Mouse (Mus musculus): Measurements from ENCODE around the gene Sf3b1. TPM values are rescaled to one million over a fixed set of nuclear protein-coding genes. Genes with fewer than 3 reads are reported as not detected.
"Not testable (repeated sequence)": the region's sequence is repeated elsewhere in the genome, so short reads cannot be mapped to it uniquely, and the experiment has no call there.

The Sf3b1 gene
- polyA plus RNA-seq (2015; fragmentation: Nextera tagmentation; extraction: Ambion mirVana), result 270 and 288 TPM in 2 replicates

DNA sequence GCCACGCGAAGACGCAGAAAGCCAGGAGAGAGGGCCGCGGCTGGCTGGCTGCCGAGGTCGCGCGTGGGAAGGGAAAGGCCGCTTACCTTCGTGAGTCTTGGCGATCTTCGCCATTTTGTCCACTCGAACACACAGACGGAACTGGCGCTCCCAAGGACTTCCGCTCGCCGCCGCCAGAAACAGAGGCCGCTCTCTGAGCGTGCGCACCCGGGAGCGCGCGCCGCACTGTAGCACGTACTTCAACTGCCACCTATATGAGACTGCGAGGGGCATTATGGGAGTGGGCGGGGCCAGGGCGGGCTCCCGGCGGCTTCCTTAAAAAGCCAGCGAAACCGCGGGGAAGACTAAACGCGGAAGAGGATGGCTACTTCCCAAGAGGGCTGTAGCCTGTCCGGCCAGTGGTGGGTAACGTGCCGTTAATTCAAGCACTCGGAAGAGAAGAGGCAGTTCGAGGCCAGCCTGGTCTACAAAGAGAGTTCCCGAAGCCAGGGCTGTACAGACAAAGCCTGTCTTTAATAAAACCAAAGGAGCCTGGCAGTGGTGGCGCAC, at the start of gene Sf3b1:
TSS of gene Sf3b1 (minus strand) at position 229 of the 549 bp plus-strand sequence.
- peak; percentile 99 for ATAC-seq (ENCODE audit: insufficient number of reproducible peaks, low FRiP score, low TSS enrichment, low read depth)
- no peaks in the 10 kb centered on the region for H3K9me3 ChIP-seq (replicated peaks)
- 0 out of 2 replicates have a peak, but pooled peaks cover 5% of the 10 kb centered on the region for H3K4me1 ChIP-seq
- 1% methylated on average over 46 of the region's 46 CpGs for WGBS
- H3K9ac ChIP-seq, result peak within 1 kb of the TSS; percentile 98
- H3K27ac ChIP-seq (replicated peaks), result peak within 1 kb of the TSS; percentile 96
- peak within 1 kb of the TSS; percentile 79 for H3K4me3 ChIP-seq (replicated peaks)
- no peaks in the 10 kb centered on the region for H3K36me3 ChIP-seq
- peak within 1 kb of the TSS; percentile 58 for H3K4me2 ChIP-seq (replicated peaks)
- no peaks in the 10 kb centered on the region for H3K27me3 ChIP-seq

DNA sequence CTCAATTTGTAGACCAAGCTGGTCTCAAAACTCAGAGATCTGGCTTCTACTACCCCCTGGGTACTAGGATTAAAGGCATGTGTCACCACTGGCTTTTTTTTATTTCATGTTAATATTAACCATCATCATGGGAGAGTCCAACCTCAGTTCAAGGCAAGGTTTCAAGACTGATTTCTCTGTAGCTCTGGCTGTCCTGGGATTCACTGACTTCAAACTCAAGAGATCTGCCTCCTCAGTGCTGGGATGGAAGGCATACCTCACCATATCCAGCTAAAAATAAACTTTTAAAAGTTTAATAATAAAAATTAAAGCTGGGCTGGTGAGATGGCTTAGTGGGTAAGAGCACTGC, 49.1 kb upstream of the Sf3b1 start:
- H3K4me3 ChIP-seq (replicated peaks), result no peak overlapping the region
- peaks cover 40% of the 10 kb centered on the region for H3K36me3 ChIP-seq
- no peaks in the 10 kb centered on the region for H3K4me1 ChIP-seq

DNA sequence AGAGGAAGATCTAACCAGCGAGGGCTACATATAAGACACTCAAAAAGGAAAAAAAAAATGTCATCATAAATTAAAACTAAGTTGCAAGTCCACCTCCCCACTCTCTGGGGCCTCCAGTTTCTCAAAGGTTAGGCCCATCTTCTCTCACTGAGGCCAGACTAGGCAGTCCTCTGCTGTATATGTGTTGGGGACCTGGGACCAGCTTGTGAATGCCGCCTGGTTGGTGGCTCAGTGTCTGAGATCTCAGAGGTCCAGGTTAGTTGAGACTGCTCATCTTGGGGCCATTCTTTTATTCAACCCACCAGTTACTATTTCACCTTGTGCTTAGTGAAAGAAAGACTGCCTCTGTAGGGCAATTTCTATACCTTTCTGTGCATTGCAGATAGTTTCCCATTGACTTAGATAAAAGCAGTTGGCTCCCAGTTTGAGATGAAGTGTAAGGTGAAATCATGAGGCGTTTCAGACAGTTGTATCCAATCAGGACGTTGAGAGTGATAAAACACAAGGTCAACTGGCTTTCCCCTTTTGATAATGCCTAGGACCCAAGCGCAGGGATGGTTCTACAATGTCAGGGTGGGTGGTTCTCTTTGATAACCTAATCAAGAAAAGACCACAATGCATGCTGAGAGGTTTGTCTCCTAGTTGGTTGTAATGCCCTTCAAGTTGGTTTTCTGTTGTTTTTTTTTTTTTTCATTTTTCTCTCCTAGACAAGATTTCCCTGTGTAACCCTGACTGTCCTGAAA, 48.5 kb upstream of the Sf3b1 start:
- Histone ChIP-seq H3K4me3 (replicated peaks) (no peak overlapping the region), H3K4me1 (no peaks in the 10 kb centered on the region), H3K9ac (no peak overlapping the region), H3K27me3 (no peaks in the 10 kb centered on the region), H3K9me3 (replicated peaks) (no peaks in the 10 kb centered on the region), H3K4me2 (replicated peaks) (no peak overlapping the region), H3K27ac (replicated peaks) (no peak overlapping the region), H3K36me3 (peaks cover 34% of the 10 kb centered on the region)
- 67% methylated on average over 5 of the region's 5 CpGs for WGBS
- no peak for ATAC-seq (ENCODE audit: insufficient number of reproducible peaks, low FRiP score, low TSS enrichment, low read depth)

More for the DNA sequence above, 49.1 kb upstream of the Sf3b1 start:
- Histone ChIP-seq H3K27ac (replicated peaks) (no peak overlapping the region), H3K9ac (no peak overlapping the region), H3K9me3 (replicated peaks) (no peaks in the 10 kb centered on the region), H3K27me3 (no peaks in the 10 kb centered on the region), H3K4me2 (replicated peaks) (no peak overlapping the region)
- ATAC-seq (ENCODE audit: insufficient number of reproducible peaks, low FRiP score, low TSS enrichment, low read depth), result no peak

GRCm38 (mm10) chr1:55074757-55075156, 47.5 kb upstream of the Sf3b1 start:
- no peak overlapping the region for H3K4me2 ChIP-seq (replicated peaks)
- peaks cover 24% of the 10 kb centered on the region for H3K36me3 ChIP-seq
- H3K27me3 ChIP-seq, result no peaks in the 10 kb centered on the region
- no peak overlapping the region for H3K27ac ChIP-seq (replicated peaks)
- no peaks in the 10 kb centered on the region for H3K9me3 ChIP-seq (replicated peaks)
- no peak for ATAC-seq (ENCODE audit: insufficient number of reproducible peaks, low FRiP score, low TSS enrichment, low read depth)
- 48% methylated on average over 2 of the region's 2 CpGs for WGBS
- no peaks in the 10 kb centered on the region for H3K4me1 ChIP-seq
- H3K9ac ChIP-seq, result no peak overlapping the region
- H3K4me3 ChIP-seq (replicated peaks), result no peak overlapping the region

DNA sequence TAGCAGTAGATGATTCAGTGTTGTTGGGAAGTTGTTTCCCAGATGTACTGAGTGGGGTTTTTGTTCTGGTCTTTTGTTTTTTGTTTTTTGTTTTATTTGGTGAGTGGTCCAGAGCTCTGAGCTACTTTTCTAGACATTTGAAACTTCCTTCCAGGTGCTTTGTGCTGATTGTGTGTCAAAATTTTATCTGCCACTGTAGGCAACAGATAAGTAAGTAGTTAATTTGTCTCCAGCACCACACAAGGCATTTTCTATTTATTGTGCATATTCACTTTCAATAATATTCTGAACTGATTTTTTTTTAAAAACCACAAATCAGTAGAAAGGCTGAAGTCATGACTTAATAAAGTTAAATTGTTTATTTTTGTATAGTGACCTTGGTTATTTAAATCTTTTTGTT, 45.0 kb upstream of the Sf3b1 start:
- not testable (repeated sequence) for H3K4me1 ChIP-seq; H3K9me3 ChIP-seq (replicated peaks); H3K27me3 ChIP-seq; ATAC-seq (ENCODE audit: insufficient number of reproducible peaks, low FRiP score, low TSS enrichment, low read depth); H3K27ac ChIP-seq (replicated peaks); H3K9ac ChIP-seq; H3K4me3 ChIP-seq (replicated peaks); H3K4me2 ChIP-seq (replicated peaks)
- peaks cover 15% of the 10 kb centered on the region; the same call in 1 of the 2 replicates for H3K36me3 ChIP-seq

DNA sequence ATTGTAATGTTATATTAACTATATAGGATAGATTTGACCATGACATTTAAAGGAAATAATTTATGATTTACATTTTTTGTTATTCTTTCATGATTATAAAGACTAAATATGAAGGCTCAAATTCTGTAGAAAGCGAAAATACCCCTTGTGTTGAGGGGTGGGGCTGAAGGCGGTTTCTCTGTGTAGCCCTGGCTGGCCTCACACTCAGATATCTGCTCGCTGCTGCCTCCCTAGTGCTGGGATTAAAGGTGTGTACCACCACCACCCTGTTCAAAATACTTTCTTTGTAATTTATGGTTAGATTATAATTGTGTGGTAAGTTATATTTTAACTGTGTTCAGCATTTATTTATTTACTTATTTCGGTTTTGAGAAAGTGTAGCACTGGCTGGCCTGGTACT, 34.5 kb upstream of the Sf3b1 start:
- Histone ChIP-seq H3K27ac (replicated peaks) (no peak overlapping the region), H3K9me3 (replicated peaks) (no peaks in the 10 kb centered on the region), H3K36me3 (peaks cover 26% of the 10 kb centered on the region; the same call in 1 of the 2 replicates), H3K4me3 (replicated peaks) (no peak overlapping the region), H3K4me1 (no peaks in the 10 kb centered on the region), H3K27me3 (no peaks in the 10 kb centered on the region), H3K4me2 (replicated peaks) (no peak overlapping the region), H3K9ac (no peak overlapping the region)
- no peak for ATAC-seq (ENCODE audit: insufficient number of reproducible peaks, low FRiP score, low TSS enrichment, low read depth)
- 88% methylated on average over 4 of the region's 4 CpGs for WGBS

DNA sequence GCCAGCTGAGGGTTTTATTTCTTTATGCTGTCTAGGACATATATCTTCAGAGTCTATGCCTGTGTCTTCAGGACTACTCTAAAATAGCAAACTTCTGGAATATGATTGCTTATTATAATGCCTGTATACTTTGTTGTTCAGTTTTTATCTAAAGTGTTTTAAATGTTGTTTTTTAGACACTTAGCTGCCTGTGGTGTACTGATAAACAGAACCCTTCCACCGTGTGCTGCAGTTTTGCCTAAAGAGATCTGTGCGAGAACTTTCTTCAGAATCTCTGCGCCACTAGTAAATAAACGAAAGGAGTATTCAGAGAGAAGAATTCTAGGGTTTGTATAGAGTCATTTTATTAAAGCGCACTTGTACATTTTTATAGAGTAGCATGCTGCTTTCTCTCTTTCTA, 33.8 kb upstream of the Sf3b1 start:
- WGBS, result 93% methylated on average over 5 of the region's 5 CpGs
- Histone ChIP-seq H3K4me3 (replicated peaks) (no peak overlapping the region), H3K4me2 (replicated peaks) (no peak overlapping the region), H3K27ac (replicated peaks) (no peak overlapping the region), H3K9ac (no peak overlapping the region), H3K36me3 (peaks cover 19% of the 10 kb centered on the region; the same call in 1 of the 2 replicates), H3K9me3 (replicated peaks) (no peaks in the 10 kb centered on the region), H3K27me3 (no peaks in the 10 kb centered on the region), H3K4me1 (no peaks in the 10 kb centered on the region)
- ATAC-seq (ENCODE audit: insufficient number of reproducible peaks, low FRiP score, low TSS enrichment, low read depth), result no peak

DNA sequence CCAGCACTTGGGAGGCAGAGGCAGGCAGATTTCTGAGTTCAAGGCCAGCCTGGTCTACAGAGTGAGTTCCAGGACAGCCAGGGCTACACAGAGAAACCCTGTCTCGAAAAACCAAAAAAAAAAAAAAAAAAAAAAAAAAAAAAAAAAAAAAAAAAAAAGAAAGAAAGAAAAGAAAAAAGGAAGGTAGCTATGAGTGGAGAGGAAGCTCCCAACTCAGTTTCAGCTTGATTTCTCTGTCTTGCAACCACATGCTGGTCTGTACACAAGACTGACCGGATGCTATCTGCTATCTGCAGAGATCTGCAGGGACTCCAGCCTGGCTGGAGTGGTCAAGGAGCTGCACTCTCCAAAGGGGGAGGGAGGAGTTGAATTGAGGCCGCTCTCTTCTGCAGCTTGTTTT, 31.1 kb upstream of the Sf3b1 start:
- H3K9ac ChIP-seq; H3K4me3 ChIP-seq (replicated peaks); ATAC-seq (ENCODE audit: insufficient number of reproducible peaks, low FRiP score, low TSS enrichment, low read depth); H3K36me3 ChIP-seq; H3K4me1 ChIP-seq; H3K27me3 ChIP-seq; H3K4me2 ChIP-seq (replicated peaks); H3K27ac ChIP-seq (replicated peaks); H3K9me3 ChIP-seq (replicated peaks): not testable (repeated sequence)
- 85% methylated on average over 3 of the region's 3 CpGs for WGBS

DNA sequence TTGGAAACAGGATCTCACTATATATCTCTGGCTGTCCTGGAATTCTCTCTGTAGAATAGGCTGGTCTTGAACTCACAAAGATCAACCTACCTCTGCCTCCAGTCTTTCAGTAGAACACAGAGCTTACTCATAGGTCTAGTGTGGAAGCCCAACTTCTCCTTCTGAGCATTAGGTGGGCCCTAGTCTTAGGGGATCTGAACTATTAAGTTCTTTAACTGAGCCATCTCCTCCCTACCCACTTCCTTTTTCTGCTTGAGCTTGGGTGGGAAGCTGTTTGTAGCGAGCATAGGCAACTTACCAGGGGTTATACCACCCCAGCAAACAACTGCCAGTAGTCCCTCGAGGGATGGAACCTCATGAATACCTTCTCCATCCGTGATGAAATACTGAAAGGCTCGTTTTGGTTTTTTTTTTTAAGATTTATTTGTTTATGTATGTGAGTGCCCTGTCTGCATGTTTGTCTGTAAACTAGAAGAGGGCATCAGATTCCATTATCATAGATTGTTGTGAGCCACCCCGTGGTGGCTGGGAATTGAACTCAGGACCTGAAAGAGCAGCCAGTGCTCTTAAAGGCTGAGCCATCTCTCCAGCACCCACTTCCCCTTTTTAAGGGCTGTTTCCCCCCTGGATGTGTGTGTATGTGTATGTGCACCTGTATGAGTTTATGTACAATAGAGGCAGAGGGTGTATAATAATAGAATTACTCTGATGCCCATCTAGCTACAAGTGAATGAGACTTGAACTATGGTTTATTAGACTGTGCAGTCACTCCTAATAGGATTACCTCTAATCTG, 28.2 kb upstream of the Sf3b1 start:
- ATAC-seq (ENCODE audit: insufficient number of reproducible peaks, low FRiP score, low TSS enrichment, low read depth), result no peak
- peaks cover 9% of the 10 kb centered on the region; the same call in 1 of the 2 replicates for H3K4me1 ChIP-seq
- H3K4me3 ChIP-seq (replicated peaks), result no peak overlapping the region
- H3K4me2 ChIP-seq (replicated peaks), result no peak overlapping the region
- H3K9ac ChIP-seq, result no peak overlapping the region
- 0 out of 2 replicates have a peak, but pooled peaks cover 2% of the 10 kb centered on the region for H3K36me3 ChIP-seq
- WGBS, result 84% methylated on average over 5 of the region's 5 CpGs
- H3K9me3 ChIP-seq (replicated peaks), result no peaks in the 10 kb centered on the region
- H3K27me3 ChIP-seq, result no peaks in the 10 kb centered on the region
- H3K27ac ChIP-seq (replicated peaks), result no peak overlapping the region

GRCm38 (mm10) chr1:55053596-55053995, 26.3 kb upstream of the Sf3b1 start:
- Histone ChIP-seq H3K4me2 (replicated peaks) (peak overlapping the region; percentile 56), H3K4me1 (peaks cover 9% of the 10 kb centered on the region; the same call in 1 of the 2 replicates), H3K27me3 (no peaks in the 10 kb centered on the region), H3K27ac (replicated peaks) (no peak overlapping the region), H3K9me3 (replicated peaks) (no peaks in the 10 kb centered on the region), H3K9ac (no peak overlapping the region), H3K36me3 (0 out of 2 replicates have a peak, but pooled peaks cover 2% of the 10 kb centered on the region), H3K4me3 (replicated peaks) (peak overlapping the region; percentile 85)
- WGBS, result 69% methylated on average over 4 of the region's 4 CpGs
- ATAC-seq (ENCODE audit: insufficient number of reproducible peaks, low FRiP score, low TSS enrichment, low read depth), result no peak

GRCm38 (mm10) chr1:55053005-55053404, 25.7 kb upstream of the Sf3b1 start:
- Histone ChIP-seq H3K4me3 (replicated peaks) (peak overlapping the region; percentile 85), H3K36me3 (0 out of 2 replicates have a peak, but pooled peaks cover 2% of the 10 kb centered on the region), H3K27ac (replicated peaks) (peak overlapping the region; percentile 72; the same call in 1 of the 2 replicates), H3K9ac (peak overlapping the region; percentile 55), H3K4me2 (replicated peaks) (peak overlapping the region; percentile 56), H3K4me1 (peaks cover 9% of the 10 kb centered on the region; the same call in 1 of the 2 replicates), H3K9me3 (replicated peaks) (no peaks in the 10 kb centered on the region), H3K27me3 (no peaks in the 10 kb centered on the region)
- peak; percentile 43 for ATAC-seq (ENCODE audit: insufficient number of reproducible peaks, low FRiP score, low TSS enrichment, low read depth)
- WGBS, result under 1% methylated on average over 42 of the region's 42 CpGs

Measured in embryonic facial prominence, embryonic 15.5 days (tissue).